Comparison of ENCODE assay signal across 8 mouse cellular contexts in the genomic region with DNA sequence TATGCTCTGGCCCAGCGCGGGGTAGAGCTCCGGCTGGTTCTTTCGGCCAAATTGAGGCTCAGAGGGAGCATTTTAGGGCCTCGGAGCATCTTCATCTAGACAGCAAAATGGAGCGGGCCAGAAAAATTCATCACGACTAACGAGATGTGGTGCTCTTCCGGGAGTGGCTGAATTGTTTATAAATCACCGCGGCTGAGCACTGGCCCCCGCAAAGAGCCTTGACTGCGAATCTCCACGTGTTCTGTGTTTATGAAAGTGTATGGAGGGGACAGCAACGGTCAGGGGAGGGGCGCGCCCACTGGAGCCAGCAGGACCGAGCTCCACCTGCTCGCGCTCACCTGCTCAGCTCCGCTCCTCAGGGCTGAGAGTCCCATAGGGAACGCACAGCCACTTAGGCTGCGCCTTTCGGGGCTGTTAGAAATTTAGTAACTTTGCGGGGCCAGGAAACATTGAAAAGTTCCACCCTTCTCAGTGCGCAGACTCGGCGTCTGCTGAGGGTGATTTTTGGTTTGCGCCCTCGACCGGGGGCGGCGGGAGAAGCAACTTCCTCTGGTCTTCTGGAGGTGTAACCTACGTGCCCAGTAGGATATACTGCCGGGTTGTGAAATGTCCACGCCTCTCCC. TPM values are rescaled to one million over a fixed set of nuclear protein-coding genes. Genes with fewer than 3 reads are reported as not detected.
A peak's percentile ranks its signal among the peaks of the same experiment; 100 is the strongest.
DNase-seq lines count a peak whose midpoint lies in the region; ATAC-seq and TF ChIP-seq lines count a peak whose summit lies in the region.

No protein-coding gene starts in this region.

- H3K4me3 ChIP-seq in ES-E14 (ENCODE audit: insufficient read depth in 1 of 2, low read depth in 1 of 2, low read length in 2 of 2, poor library complexity in 1 of 2, severe bottlenecking in 1 of 2), result peak overlapping the region; percentile 38 to 42
- peak overlapping the region; percentile 97 for H3K4me3 ChIP-seq in forebrain, embryonic 15.5 days
- H3K4me3 ChIP-seq in limb, embryonic 11.5 days (ENCODE audit: low read depth, low read length), result peak overlapping the region; percentile 31
- H3K4me3 ChIP-seq in neural tube, embryonic 14.5 days (ENCODE audit: low read depth, low read length), result peak overlapping the region; percentile 87

- no peak for ATAC-seq in forebrain, embryonic 15.5 days (replicated peaks)
- no peak for ATAC-seq in limb, embryonic 11.5 days (ENCODE audit: insufficient number of reproducible peaks, low FRiP score, low TSS enrichment, low read depth)
- no peak for ATAC-seq in neural tube, embryonic 14.5 days (ENCODE audit: low read depth)

- H3K4me1 ChIP-seq in ES-E14 (ENCODE audit: control insufficient read depth in 2 of 2, insufficient read depth in 2 of 2, low read length in 2 of 2, poor library complexity in 1 of 2), result no peaks in the 10 kb centered on the region
- H3K4me1 ChIP-seq in forebrain, embryonic 15.5 days, result peaks cover 41% of the 10 kb centered on the region
- H3K4me1 ChIP-seq in limb, embryonic 11.5 days (ENCODE audit: control insufficient read depth, insufficient read depth, low read length), result peaks cover 14% of the 10 kb centered on the region
- H3K4me1 ChIP-seq in neural tube, embryonic 14.5 days (ENCODE audit: control insufficient read depth, insufficient read depth, low read length), result peaks cover 5% of the 10 kb centered on the region; the same call in 1 of the 2 replicates

- H3K27ac ChIP-seq in ES-E14 (ENCODE audit: insufficient read depth, low read depth, low read length, poor library complexity, severe bottlenecking), result no peak overlapping the region
- H3K27ac ChIP-seq in forebrain, embryonic 15.5 days (replicated peaks), result peak overlapping the region; percentile 100
- H3K27ac ChIP-seq in limb, embryonic 11.5 days (replicated peaks; ENCODE audit: low read depth, low read length), result no peak overlapping the region
- peak overlapping the region; percentile 82 for H3K27ac ChIP-seq in neural tube, embryonic 14.5 days (ENCODE audit: low read depth, low read length)

- peak; percentile 30 to 36 for DNase-seq in cerebellum, postnatal 25 days
- no peak for DNase-seq in cerebellum, adult 9-11 months
- no peak for DNase-seq in ES-E14 (ENCODE audit: low read depth, low spot score)
- peak; percentile 60 for DNase-seq in limb, embryonic 11.5 days (ENCODE audit: low spot score)
- DNase-seq in ovary, adult 18-20 months (ENCODE audit: low spot score), result no peak
- DNase-seq in layer of hippocampus, adult 18-20 months (ENCODE audit: low spot score in 2 of 2), result no peak

- H3K4me2 ChIP-seq in forebrain, embryonic 15.5 days (replicated peaks), result peak overlapping the region; percentile 99
- H3K4me2 ChIP-seq in limb, embryonic 11.5 days (ENCODE audit: low read depth, severe bottlenecking), result peak overlapping the region; percentile 86
- peak overlapping the region; percentile 99 for H3K4me2 ChIP-seq in neural tube, embryonic 14.5 days (ENCODE audit: low read depth, low read length)

- H3K9me3 ChIP-seq in ES-E14 (ENCODE audit: control insufficient read depth, insufficient read depth, low read depth, low read length), result no peaks in the 10 kb centered on the region
- H3K9me3 ChIP-seq in forebrain, embryonic 15.5 days, result no peaks in the 10 kb centered on the region
- H3K9me3 ChIP-seq in limb, embryonic 11.5 days (ENCODE audit: control insufficient read depth, low read length), result no peaks in the 10 kb centered on the region
- no peaks in the 10 kb centered on the region for H3K9me3 ChIP-seq in neural tube, embryonic 14.5 days (ENCODE audit: control insufficient read depth, low read length)

- no peaks in the 10 kb centered on the region for H3K27me3 ChIP-seq in forebrain, embryonic 15.5 days
- H3K27me3 ChIP-seq in limb, embryonic 11.5 days (ENCODE audit: control insufficient read depth, insufficient read depth, low read length), result peaks cover 75% of the 10 kb centered on the region
- peaks cover 4% of the 10 kb centered on the region for H3K27me3 ChIP-seq in neural tube, embryonic 14.5 days (ENCODE audit: control insufficient read depth, insufficient read depth, low read length)

- in situ Hi-C loops in ES-E14 (cut with MboI; ENCODE audit: low sequenced_read_pairs in 2 of 2, unreplicated experiment in 2 of 2), result loop anchor here in 1 of 2 experiments (10.0 kb wide), 1 partner anchor 805 kb away; a partner anchor contains a TSS

- under 1% methylated on average over 36 of the region's 36 CpGs for WGBS in forebrain, embryonic 15.5 days
- under 1% methylated on average over 36 of the region's 36 CpGs for WGBS in limb, embryonic 11.5 days
- WGBS in neural tube, embryonic 14.5 days, result under 1% methylated on average over 36 of the region's 36 CpGs

- no peak overlapping the region for H3K9ac ChIP-seq in ES-E14 (ENCODE audit: insufficient read depth, low read depth, low read length, poor library complexity, severe bottlenecking)
- peak overlapping the region; percentile 70 for H3K9ac ChIP-seq in forebrain, embryonic 15.5 days (replicated peaks)
- H3K9ac ChIP-seq in limb, embryonic 11.5 days (ENCODE audit: low read length), result no peak overlapping the region
- H3K9ac ChIP-seq in neural tube, embryonic 14.5 days (replicated peaks; ENCODE audit: low read depth, low read length), result peak overlapping the region; percentile 66

- no peaks in the 10 kb centered on the region for H3K36me3 ChIP-seq in ES-E14 (ENCODE audit: control insufficient read depth, insufficient read depth, low read length, poor library complexity, severe bottlenecking)
- H3K36me3 ChIP-seq in forebrain, embryonic 15.5 days, result no peaks in the 10 kb centered on the region
- H3K36me3 ChIP-seq in limb, embryonic 11.5 days (ENCODE audit: control insufficient read depth, insufficient read depth, low read length), result no peaks in the 10 kb centered on the region
- no peaks in the 10 kb centered on the region for H3K36me3 ChIP-seq in neural tube, embryonic 14.5 days (ENCODE audit: control insufficient read depth, insufficient read depth, low read length)

TF ChIP-seq in ES-E14, 5 proteins besides CTCF, POLR2A, EP300 and RAD21:
- no peak for TF ChIP-seq HCFC1 (IDR thresholded peaks at IDR 0.05; ENCODE audit: borderline replicate concordance, insufficient read depth, low read length)
- TF ChIP-seq ZC3H11A (IDR thresholded peaks at IDR 0.05; ENCODE audit: borderline replicate concordance, low read depth, low read length), result no peak
- no peak for TF ChIP-seq CHD2 (IDR thresholded peaks at IDR 0.05; ENCODE audit: low read depth, low read length)
- no peak for TF ChIP-seq MAFK (IDR thresholded peaks at IDR 0.05; ENCODE audit: insufficient read depth, low read depth, low read length)
- TF ChIP-seq ZNF384 (IDR thresholded peaks at IDR 0.05; ENCODE audit: low read depth, low read length), result no peak

RNA-seq across cellular contexts. Expression of a gene that starts 2.0 kb away (rescaled TPM):
- 0.18 TPM in 1 of 2 replicates, not detected in the other for total RNA-seq in ES-E14 (2012; rRNA removed)
- polyA plus RNA-seq in forebrain, embryonic 15.5 days (2015; fragmentation: Nextera tagmentation; extraction: Ambion mirVana), result 45.6 and 52.8 TPM in 2 replicates
- 0.16 and 0.18 TPM in 2 replicates for polyA plus RNA-seq in limb, embryonic 11.5 days (2014; fragmentation: Nextera tagmentation; extraction: Ambion mirVana)
- 18.3 and 21.4 TPM in 2 replicates for polyA plus RNA-seq in neural tube, embryonic 14.5 days (2014; fragmentation: Nextera tagmentation; extraction: Ambion mirVana)
- total RNA-seq in layer of hippocampus, adult 18-20 months (2021), result 10 to 100 TPM in 1 of 2 experiments, 1 to 10 TPM in 1; 9.7 to 10.6 TPM

Comparison
In these comparisons a context has a peak if more than half of its experiments do, and no peak if none do; other contexts are left out.
1. DNase-seq: peak in cerebellum, postnatal 25 days (2 of 2) and limb, embryonic 11.5 days (single experiment); none in cerebellum, adult 9-11 months (single experiment), ES-E14 (single experiment), ovary, adult 18-20 months (single experiment) and layer of hippocampus, adult 18-20 months (0 of 2).
2. H3K27ac ChIP-seq: peak in forebrain, embryonic 15.5 days (single experiment) and neural tube, embryonic 14.5 days (single experiment); none in ES-E14 (single experiment) and limb, embryonic 11.5 days (single experiment).
3. H3K4me3 ChIP-seq: peak in every context shown above with its lines; median percentile 97 in forebrain, embryonic 15.5 days; 87 in neural tube, embryonic 14.5 days; 40 in ES-E14; 31 in limb, embryonic 11.5 days.
4. H3K9ac ChIP-seq: peak in forebrain, embryonic 15.5 days (single experiment) and neural tube, embryonic 14.5 days (single experiment); none in ES-E14 (single experiment) and limb, embryonic 11.5 days (single experiment).
5. RNA of a gene that starts 2.0 kb away (polyA plus RNA-seq): 45.6 to 52.8 TPM in forebrain, embryonic 15.5 days and 18.3 to 21.4 TPM in neural tube, embryonic 14.5 days; 0.16 to 0.18 TPM in limb, embryonic 11.5 days; every median in the first group is over 10 times any median in the second.
6. Peak in every context shown above with its lines, with median percentiles within 50 percentile points of each other: H3K4me2 ChIP-seq.